Mouse (Mus musculus) myocyte (in vitro differentiated cells): ENCODE measurements around the gene Ddx54.

ENCODE experiments used
- CEBPB ChIP-seq: IDR thresholded peaks from 2 replicates; pipeline ENCODE4 v1.6.1; 2011; ENCODE audit warnings: mild to moderate bottlenecking, moderate library complexity; ENCODE audit not compliant: poor library complexity, insufficient read depth, severe bottlenecking
- E2F4 ChIP-seq: IDR thresholded peaks from one replicate; pipeline ENCODE4 v1.6.1; 2011; ENCODE audit warnings: mild to moderate bottlenecking, control low read depth, moderate library complexity; ENCODE audit not compliant: insufficient read depth
- MAX ChIP-seq: IDR thresholded peaks from one replicate; pipeline ENCODE4 v1.6.1; 2011; ENCODE audit warnings: low read depth, mild to moderate bottlenecking, control low read depth
- MYOD1 ChIP-seq, 3 experiments: IDR thresholded peaks; one replicate each; pipeline ENCODE4 v1.6.1; 2011; ENCODE audit warnings: control low read depth in 2 of 3, low read depth in 2 of 3, mild to moderate bottlenecking in 2 of 3, moderate library complexity in 1 of 3; ENCODE audit not compliant: insufficient read length in 2 of 3, control insufficient read depth in 1 of 3
- MYOG ChIP-seq, 3 experiments: IDR thresholded peaks; one replicate each; pipeline ENCODE4 v1.6.1; 2011; ENCODE audit warnings: control low read depth in 2 of 3, low read depth in 2 of 3, mild to moderate bottlenecking in 2 of 3; ENCODE audit not compliant: insufficient read length in 2 of 3, control insufficient read depth in 1 of 3, insufficient read depth in 1 of 3
- POLR2A ChIP-seq: IDR thresholded peaks from one replicate; pipeline ENCODE4 v1.6.1; 2011; ENCODE audit warnings: low read depth, mild to moderate bottlenecking, control low read depth, moderate library complexity; ENCODE audit not compliant: insufficient read length
- POLR2AphosphoS2 ChIP-seq: IDR thresholded peaks from one replicate; pipeline ENCODE4 v1.6.1; 2011; ENCODE audit warnings: low read depth, control low read depth; ENCODE audit not compliant: insufficient read length
- REST ChIP-seq: IDR thresholded peaks from one replicate; pipeline ENCODE4 v1.6.1; 2011; ENCODE audit warnings: mild to moderate bottlenecking, control low read depth, moderate library complexity; ENCODE audit not compliant: insufficient read depth, insufficient read length
- SRF ChIP-seq: IDR thresholded peaks from one replicate; pipeline ENCODE4 v1.6.1; 2011; ENCODE audit warnings: low read depth; ENCODE audit not compliant: control insufficient read depth, insufficient read length
- TCF12 ChIP-seq: IDR thresholded peaks from one replicate; pipeline ENCODE4 v1.6.1; 2011; ENCODE audit warnings: mild to moderate bottlenecking, control low read depth; ENCODE audit not compliant: poor library complexity, insufficient read depth, severe bottlenecking
- TCF3 ChIP-seq: IDR thresholded peaks from one replicate; pipeline ENCODE4 v1.6.1; 2011; ENCODE audit warnings: low read depth, control low read depth; ENCODE audit not compliant: insufficient read length
- USF1 ChIP-seq: IDR thresholded peaks from one replicate; pipeline ENCODE4 v1.6.1; 2011; ENCODE audit warnings: low read depth, mild to moderate bottlenecking, control low read depth, moderate library complexity

DNA sequence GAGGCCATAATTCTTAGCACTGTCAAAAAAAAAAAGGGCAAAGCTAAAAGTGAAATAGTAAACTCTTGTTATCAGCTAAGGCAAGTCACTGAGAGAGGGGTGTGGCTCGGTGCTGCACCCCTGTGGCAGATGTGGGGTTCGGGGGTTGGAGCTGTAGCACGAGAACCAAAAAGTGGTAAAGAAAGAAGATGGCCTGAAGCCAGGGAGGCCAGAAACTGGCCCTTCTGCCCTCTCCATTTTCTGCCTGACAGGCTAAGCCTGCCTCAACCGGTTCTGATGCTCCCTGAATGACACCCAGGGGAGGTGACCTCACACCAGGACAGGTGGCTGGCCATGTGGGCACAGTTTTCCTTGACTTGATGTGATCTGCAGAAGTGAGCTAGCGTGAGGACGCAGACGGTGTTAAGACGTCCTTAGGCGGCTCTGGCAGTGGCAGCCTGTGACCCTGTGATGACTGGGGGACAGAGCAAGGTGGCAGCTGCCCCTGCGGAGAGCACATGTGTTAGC lies 34.6 kb upstream of the Ddx54 start:
- TF ChIP-seq E2F4 (no peak), MYOD1 (IDR thresholded peaks at IDR 0.05; ENCODE audit: control insufficient read depth in 1 of 3, insufficient read length in 2 of 3, low read depth in 2 of 3) (peak in 2 of 3 experiments; percentile 76 to 87), POLR2A (no peak), SRF (no peak), TCF12 (no peak), MAX (no peak), MYOG (IDR thresholded peaks at IDR 0.05; ENCODE audit: control insufficient read depth in 1 of 3, insufficient read depth in 1 of 3, insufficient read length in 2 of 3, low read depth in 2 of 3) (peak in 2 of 3 experiments; percentile 28 to 66), POLR2AphosphoS2 (peak; percentile 51), CEBPB (no peak), USF1 (no peak), REST (no peak), TCF3 (no peak)
